Mouse (Mus musculus) midbrain, embryonic 12.5 days (tissue): Measurements from ENCODE around the gene Gad2. TPM values are rescaled to one million over a fixed set of nuclear protein-coding genes. Genes with fewer than 3 reads are reported as not detected.

Source experiments
- ATAC-seq: fragments of 200-750 bp; cut with Nextera tagmentation; 2 replicates; pipeline ENCODE4 v1.8.0; 2017; ENCODE audit warnings: low read depth, moderate TSS enrichment, moderate library complexity; ENCODE audit not compliant: low FRiP score
- H3K27ac ChIP-seq: fragments of 300-500 bp; sonication (generic); replicated peaks from 2 replicates; pipeline ENCODE4 v1.5.1; 2016; ENCODE audit warnings: mild to moderate bottlenecking
- H3K27me3 ChIP-seq: fragments of 300-500 bp; sonication (generic); 2 replicates; pipeline ENCODE4 v1.6.1; 2016; ENCODE audit warnings: mild to moderate bottlenecking
- H3K36me3 ChIP-seq: fragments of 300-500 bp; sonication (generic); 2 replicates; pipeline ENCODE4 v1.6.1; 2016
- H3K4me1 ChIP-seq: fragments of 300-500 bp; sonication (generic); 2 replicates; pipeline ENCODE4 v1.6.1; 2016
- H3K4me2 ChIP-seq: fragments of 300-500 bp; sonication (generic); replicated peaks from 2 replicates; pipeline ENCODE4 v1.6.1; 2016; ENCODE audit warnings: mild to moderate bottlenecking, moderate library complexity
- H3K4me3 ChIP-seq: fragments of 300-500 bp; sonication (generic); 2 replicates; pipeline ENCODE4 v1.5.1; 2016; ENCODE audit warnings: mild to moderate bottlenecking
- H3K9ac ChIP-seq: fragments of 300-500 bp; sonication (generic); replicated peaks from 2 replicates; pipeline ENCODE4 v1.6.1; 2016; ENCODE audit warnings: mild to moderate bottlenecking, moderate library complexity
- H3K9me3 ChIP-seq: fragments of 300-500 bp; sonication (generic); 2 replicates; pipeline ENCODE4 v1.6.1; 2016; ENCODE audit warnings: mild to moderate bottlenecking
- WGBS: fragments of 180-500 bp; shearing (Covaris S2); methylation state at CpG from one replicate; pipeline ENCODE4 v1.1.7; 2016; 5-methylcytosine and 5-hydroxymethylcytosine counted together
- microRNA-seq: library from miRNA; unstranded; fragments of <30 nt; microRNA quantifications from one replicate; pipeline ENCODE4, GENCODE M21; 2017
- polyA plus RNA-seq: library from polyadenylated mRNA; unstranded; fragments of >200 nt; fragmentation: Nextera tagmentation; extraction: Ambion mirVana; gene quantifications from 2 replicates; pipeline ENCODE4 v1.2.1, GENCODE M21; 2016

The Gad2 gene
- polyA plus RNA-seq, 1 experiment from 2014 or later, result 54.3 TPM

DNA sequence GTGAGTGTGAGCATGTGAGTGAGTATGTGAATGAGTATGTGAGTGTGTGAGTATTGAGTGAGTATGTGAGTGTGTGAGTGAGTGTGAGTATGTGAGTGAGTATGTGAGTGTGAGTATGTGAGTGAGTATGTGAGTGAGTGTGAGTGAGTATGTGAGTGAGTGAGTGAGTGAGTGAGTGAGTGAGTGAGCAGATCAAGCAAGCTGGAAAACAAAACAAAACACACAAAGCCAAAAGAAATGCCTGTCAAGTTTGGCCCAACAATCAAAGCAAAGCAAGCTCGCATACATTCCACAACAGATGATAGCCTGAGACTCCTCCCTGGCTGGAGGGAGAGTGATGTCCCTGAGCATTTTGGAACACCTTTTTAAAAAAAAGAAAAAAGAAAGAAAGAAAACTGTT, 118.4 kb downstream of the Gad2 start:
- 58% methylated on average over 1 of the region's 1 CpGs for WGBS
- H3K36me3 ChIP-seq, result no peaks in the 10 kb centered on the region
- no peak overlapping the region for H3K4me3 ChIP-seq
- no peak overlapping the region for H3K9ac ChIP-seq
- no peak overlapping the region for H3K4me2 ChIP-seq
- no peaks in the 10 kb centered on the region for H3K4me1 ChIP-seq
- no peak overlapping the region for H3K27ac ChIP-seq
- no peak for ATAC-seq
- no peaks in the 10 kb centered on the region for H3K9me3 ChIP-seq
- H3K27me3 ChIP-seq, result no peaks in the 10 kb centered on the region

DNA sequence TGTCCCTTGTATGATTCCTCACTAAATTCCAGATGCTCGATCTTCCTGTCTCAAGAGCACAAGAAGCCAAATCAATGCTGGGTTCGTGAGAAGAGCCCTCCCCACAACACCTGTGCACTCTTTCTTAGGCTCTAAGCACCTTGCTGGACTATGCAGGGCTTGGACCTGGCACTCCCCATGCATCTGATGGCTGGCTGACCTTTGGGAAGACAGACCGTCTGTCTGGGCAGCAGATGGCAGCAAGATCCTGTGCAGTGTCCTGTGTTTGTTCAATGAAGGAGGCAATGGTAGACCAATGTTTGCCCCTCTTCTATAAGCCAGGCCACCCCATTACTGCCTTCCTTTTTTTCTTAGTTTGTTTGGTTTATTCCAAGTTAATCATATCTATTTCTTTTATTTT, 119.2 kb downstream of the Gad2 start:
- Histone ChIP-seq H3K27me3 (peaks cover 3% of the 10 kb centered on the region; the same call in 1 of the 2 replicates), H3K9ac (no peak overlapping the region), H3K4me1 (no peaks in the 10 kb centered on the region), H3K9me3 (no peaks in the 10 kb centered on the region), H3K36me3 (no peaks in the 10 kb centered on the region), H3K4me2 (no peak overlapping the region), H3K4me3 (no peak overlapping the region), H3K27ac (no peak overlapping the region)
- 71% methylated on average over 3 of the region's 3 CpGs for WGBS
- no peak for ATAC-seq

Small RNA genes lying within 50 kb of the gene (microRNA-seq; reads per million reads assigned to microRNA genes)
- not detected for gene Gm23636
- gene Mir3967, result not detected

Other genes with a start within 250 kb of the Gad2 start
- 0.54 and 1.0 TPM in 2 replicates for gene Apbb1ip, start 151.9 kb downstream of the Gad2 start, polyA plus RNA-seq